Mouse (Mus musculus) limb, embryonic 12.5 days (tissue): Measurements from ENCODE around the gene Rab40c. TPM values are rescaled to one million over a fixed set of nuclear protein-coding genes. Genes with fewer than 3 reads are reported as not detected.

ENCODE experiments used
- ATAC-seq: fragments of 200-750 bp; cut with Nextera tagmentation; 2 replicates; pipeline ENCODE4 v1.8.0; 2017; ENCODE audit warnings: low read depth, moderate TSS enrichment; ENCODE audit not compliant: insufficient number of reproducible peaks, insufficient read depth, low FRiP score, low TSS enrichment
- H3K27ac ChIP-seq: fragments of 300-500 bp; sonication (generic); 2 replicates; pipeline ENCODE4 v1.5.1; 2016; ENCODE audit warnings: mild to moderate bottlenecking, moderate library complexity
- H3K27me3 ChIP-seq: fragments of 300-500 bp; sonication (generic); 2 replicates; pipeline ENCODE4 v1.6.1; 2016; ENCODE audit warnings: mild to moderate bottlenecking, moderate library complexity
- H3K36me3 ChIP-seq: fragments of 300-500 bp; sonication (generic); 2 replicates; pipeline ENCODE4 v1.6.1; 2016; ENCODE audit warnings: mild to moderate bottlenecking, moderate library complexity
- H3K4me1 ChIP-seq: fragments of 300-500 bp; sonication (generic); replicated peaks from 2 replicates; pipeline ENCODE4 v1.6.1; 2016
- H3K4me2 ChIP-seq: fragments of 300-500 bp; sonication (generic); 2 replicates; pipeline ENCODE4 v1.6.1; 2016; ENCODE audit warnings: mild to moderate bottlenecking, moderate library complexity
- H3K4me3 ChIP-seq: fragments of 300-500 bp; sonication (generic); replicated peaks from 2 replicates; pipeline ENCODE4 v1.5.1; 2016; ENCODE audit warnings: mild to moderate bottlenecking
- H3K9ac ChIP-seq: fragments of 300-500 bp; sonication (generic); replicated peaks from 2 replicates; pipeline ENCODE4 v1.6.1; 2016; ENCODE audit warnings: mild to moderate bottlenecking, moderate library complexity
- H3K9me3 ChIP-seq: fragments of 300-500 bp; sonication (generic); 2 replicates; pipeline ENCODE4 v1.6.1; 2016; ENCODE audit warnings: mild to moderate bottlenecking, moderate library complexity
- WGBS: fragments of 180-500 bp; shearing (Covaris S2); methylation state at CpG from one replicate; pipeline ENCODE4 v1.1.7; 2016; 5-methylcytosine and 5-hydroxymethylcytosine counted together
- polyA plus RNA-seq: library from polyadenylated mRNA; unstranded; fragments of >200 nt; fragmentation: Nextera tagmentation; extraction: Ambion mirVana; gene quantifications from 2 replicates; pipeline ENCODE4 v1.2.1, GENCODE M21; 2016

Gene Rab40c
- polyA plus RNA-seq, 1 experiment from 2014 or later = 35.7 TPM

DNA sequence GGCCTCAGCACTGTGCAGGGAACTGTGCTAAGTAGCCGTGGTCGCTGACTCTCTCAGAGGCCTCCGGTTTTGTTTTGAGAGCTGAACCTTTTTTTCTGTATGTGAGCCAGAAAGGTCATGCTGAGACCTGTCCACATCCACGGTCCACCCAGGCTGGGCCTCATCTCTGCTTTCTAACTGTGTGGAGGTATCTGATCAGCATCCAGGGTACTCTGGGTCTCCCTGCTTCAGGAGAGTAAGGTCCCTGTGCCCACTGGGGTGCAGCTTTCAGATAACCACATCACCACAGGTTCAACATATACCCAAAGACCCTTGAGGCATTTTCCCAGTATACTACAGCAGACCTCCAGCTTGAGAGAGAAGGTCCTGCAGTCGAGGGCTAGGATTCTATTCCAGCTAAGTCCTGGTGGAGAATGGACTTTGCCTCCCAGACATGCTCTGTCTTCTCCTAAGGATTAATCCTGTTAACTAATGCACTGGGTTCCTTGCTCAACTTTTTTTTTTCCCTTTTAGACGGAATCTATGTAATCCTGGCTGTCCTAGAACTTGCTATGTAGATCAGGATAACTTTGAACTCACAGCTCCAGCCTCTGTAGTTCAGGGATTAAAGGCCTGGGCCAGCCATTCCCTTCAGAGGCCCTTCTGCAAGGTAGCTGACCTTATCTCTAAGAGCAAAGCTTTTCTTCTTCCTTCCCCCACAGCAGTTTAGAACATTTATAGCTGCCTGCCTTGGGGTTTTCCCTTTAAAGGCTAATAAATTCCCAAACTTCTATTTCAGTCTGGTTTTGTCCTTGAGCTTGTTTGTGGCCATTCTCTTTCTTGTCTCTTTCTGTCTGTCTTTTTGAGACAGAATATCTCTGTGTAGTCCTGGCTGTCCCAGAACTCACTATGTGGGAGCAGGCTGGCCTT lies 57.6 kb downstream of the Rab40c start:
- Histone ChIP-seq H3K27ac (peak overlapping the region; percentile 86), H3K4me2 (peak overlapping the region; percentile 89), H3K4me1 (peaks cover 17% of the 10 kb centered on the region), H3K36me3 (no peaks in the 10 kb centered on the region), H3K9me3 (no peaks in the 10 kb centered on the region), H3K4me3 (peak overlapping the region; percentile 57), H3K9ac (peak overlapping the region; percentile 86), H3K27me3 (no peaks in the 10 kb centered on the region)
- WGBS = 14% methylated on average over 6 of the region's 6 CpGs
- 0 out of 2 replicates have a peak, but pooled peaks have one; percentile 13 for ATAC-seq

DNA sequence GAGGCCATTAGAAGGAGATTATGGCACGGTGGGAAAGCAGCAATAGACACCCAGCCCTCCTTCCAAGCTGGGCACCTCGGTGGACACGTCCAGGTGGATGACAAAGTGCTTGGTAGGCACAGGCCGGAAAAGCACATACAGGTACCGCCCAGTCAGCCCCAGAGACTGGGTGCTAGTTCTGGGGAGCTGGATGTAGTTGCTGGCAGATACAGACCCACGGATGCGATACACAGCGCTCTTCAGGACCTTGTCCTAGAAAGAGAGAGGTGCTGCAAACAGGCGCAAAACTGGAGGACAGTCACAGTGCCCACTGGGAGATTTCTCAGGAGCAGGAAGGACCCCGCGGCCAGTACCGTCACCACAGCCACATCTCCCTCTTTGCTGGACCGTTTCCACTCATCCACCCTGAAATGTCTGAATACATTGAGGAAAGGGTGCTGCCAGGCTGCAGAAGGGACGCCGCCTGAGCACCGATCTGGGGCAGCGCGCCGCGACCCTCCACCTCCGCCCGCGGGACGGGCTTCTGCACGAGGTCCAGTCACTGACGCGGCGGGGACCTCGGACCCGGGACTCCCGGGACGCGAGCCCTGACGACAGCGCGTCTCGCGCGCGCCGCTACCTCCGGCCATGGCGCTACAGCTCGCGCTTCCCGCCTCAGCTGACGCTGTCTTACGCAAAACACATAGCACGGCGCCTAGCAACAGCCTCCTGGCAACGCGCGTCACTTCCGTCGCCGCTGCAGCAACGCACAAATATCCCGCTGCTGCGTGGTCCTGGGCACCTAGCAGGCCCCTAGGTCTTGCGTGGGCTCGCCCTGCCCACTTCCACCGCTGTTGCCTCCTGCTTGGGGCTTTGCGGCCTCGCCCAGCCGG lies 58.5 kb downstream of the Rab40c start, which contains the start of gene Wdr90:
Gene Wdr90, minus strand, starts transcription at position 670 of the 872 bp plus-strand sequence.
- Histone ChIP-seq H3K4me2 (peak within 1 kb of the TSS; percentile 89), H3K27me3 (no peaks in the 10 kb centered on the region), H3K9me3 (no peaks in the 10 kb centered on the region), H3K36me3 (peaks cover 4% of the 10 kb centered on the region; the same call in 1 of the 2 replicates), H3K4me3 (peak within 1 kb of the TSS; percentile 57), H3K9ac (peak within 1 kb of the TSS; percentile 86), H3K4me1 (peaks cover 17% of the 10 kb centered on the region), H3K27ac (peak within 1 kb of the TSS; percentile 86)
- ATAC-seq = peak; percentile 89
- 4% methylated on average over 65 of the region's 65 CpGs for WGBS

- Histone ChIP-seq H3K4me3 (peak overlapping the region; percentile 57), H3K9ac (peak overlapping the region; percentile 86), H3K36me3 (peaks cover 12% of the 10 kb centered on the region), H3K9me3 (no peaks in the 10 kb centered on the region), H3K27me3 (no peaks in the 10 kb centered on the region), H3K4me2 (peak overlapping the region; percentile 89), H3K4me1 (peaks cover 17% of the 10 kb centered on the region), H3K27ac (no peak overlapping the region)
- 93% methylated on average over 6 of the region's 6 CpGs for WGBS
- 0 out of 2 replicates have a peak, but pooled peaks have one; percentile 16 for ATAC-seq
Measured at GRCm38 (mm10) chr17:25860229-25860628, 59.3 kb downstream of the Rab40c start.

DNA sequence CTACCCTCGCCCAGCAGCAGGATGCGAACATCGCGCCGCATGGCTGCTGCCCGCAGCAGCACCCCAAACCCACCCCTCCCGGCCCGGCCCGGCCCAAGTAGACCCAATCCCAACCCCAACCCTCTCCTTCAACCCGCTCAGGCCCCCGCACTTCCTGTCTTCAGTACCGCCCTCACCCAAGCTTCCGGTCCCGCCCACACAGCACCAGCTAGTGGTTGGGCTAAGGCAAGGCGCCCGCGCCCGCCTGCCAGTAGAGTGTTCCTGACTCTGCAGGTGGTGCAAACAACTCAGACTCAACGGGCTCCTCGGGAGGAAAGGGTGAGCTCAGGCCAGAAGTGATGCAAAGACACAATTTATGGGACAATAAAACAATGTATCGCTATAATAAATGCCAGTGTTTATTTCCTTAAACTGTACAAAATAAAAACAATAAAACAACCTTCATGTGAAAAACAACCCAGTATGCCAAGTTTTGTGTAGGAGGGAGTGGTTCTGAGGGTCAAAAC lies 75.1 kb downstream of the Rab40c start, which contains the start of gene Rhot2:
Gene Rhot2, minus strand, starts transcription at position 456 of the 506 bp plus-strand sequence.
- WGBS = under 1% methylated on average over 21 of the region's 21 CpGs
- H3K9me3 ChIP-seq = no peaks in the 10 kb centered on the region
- peak within 1 kb of the TSS; percentile 88 for H3K27ac ChIP-seq
- H3K4me1 ChIP-seq = peaks cover 16% of the 10 kb centered on the region
- peak within 1 kb of the TSS; percentile 90 for H3K4me2 ChIP-seq
- no peaks in the 10 kb centered on the region for H3K27me3 ChIP-seq
- peaks cover 77% of the 10 kb centered on the region for H3K36me3 ChIP-seq
- peak within 1 kb of the TSS; percentile 87 for H3K9ac ChIP-seq
- peak; percentile 92 for ATAC-seq
- H3K4me3 ChIP-seq = peak within 1 kb of the TSS; percentile 88

GRCm38 (mm10) chr17:25843636-25844395 lies 75.7 kb downstream of the Rab40c start:
- Histone ChIP-seq H3K36me3 (peaks cover 78% of the 10 kb centered on the region), H3K9ac (peak overlapping the region; percentile 87), H3K4me1 (peaks cover 16% of the 10 kb centered on the region), H3K27me3 (no peaks in the 10 kb centered on the region), H3K27ac (peak overlapping the region; percentile 88), H3K4me2 (peak overlapping the region; percentile 90), H3K9me3 (no peaks in the 10 kb centered on the region), H3K4me3 (peak overlapping the region; percentile 88)
- peak; percentile 16; the same call in 1 of the 2 replicates for ATAC-seq
- WGBS = 3% methylated on average over 38 of the region's 38 CpGs

DNA sequence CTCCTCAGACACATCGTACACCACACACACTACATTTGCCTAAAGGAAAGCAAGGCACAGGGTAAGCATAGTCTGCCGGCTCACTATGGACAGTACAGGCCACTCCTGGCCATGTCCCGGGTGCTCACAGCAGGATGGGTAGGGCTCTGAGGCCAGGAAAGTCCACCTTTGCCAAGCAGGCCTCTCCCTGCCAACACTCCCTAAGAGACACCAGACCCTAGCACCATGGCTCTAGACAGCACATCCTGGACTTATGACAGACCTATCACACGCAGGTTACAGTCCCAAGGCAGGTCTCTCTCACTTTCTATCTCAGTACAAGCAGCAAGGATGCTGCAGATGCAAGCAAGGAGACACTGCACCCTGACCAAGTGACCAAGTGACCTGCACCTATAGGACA lies 76.4 kb downstream of the Rab40c start:
- Histone ChIP-seq H3K4me3 (peak overlapping the region; percentile 88), H3K9me3 (no peaks in the 10 kb centered on the region), H3K9ac (peak overlapping the region; percentile 87), H3K4me2 (peak overlapping the region; percentile 90), H3K27me3 (no peaks in the 10 kb centered on the region), H3K4me1 (peaks cover 17% of the 10 kb centered on the region), H3K36me3 (peaks cover 76% of the 10 kb centered on the region), H3K27ac (no peak overlapping the region)
- 91% methylated on average over 4 of the region's 4 CpGs for WGBS
- no peak for ATAC-seq

DNA sequence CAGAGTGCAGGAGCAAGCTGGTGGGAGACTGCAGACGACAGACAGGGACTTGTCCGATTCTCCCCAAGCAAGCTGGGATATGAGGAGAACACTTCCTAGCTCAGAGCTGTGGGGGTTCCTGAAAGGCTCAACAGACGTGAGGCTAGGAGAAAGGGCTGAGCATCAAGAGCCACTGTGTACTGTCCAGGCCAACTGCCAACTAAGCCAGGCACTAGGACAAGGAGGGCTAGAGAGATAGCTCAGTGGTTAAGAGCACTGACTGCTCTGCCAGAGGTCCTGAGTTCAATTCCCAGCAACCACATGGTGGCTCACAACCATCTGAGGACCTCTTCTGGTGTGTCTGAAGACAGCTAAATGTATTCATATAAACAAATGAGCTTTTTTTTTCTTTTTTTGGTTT lies 77.0 kb downstream of the Rab40c start:
- H3K27ac ChIP-seq = no peak overlapping the region
- no peak overlapping the region for H3K9ac ChIP-seq
- H3K4me3 ChIP-seq = no peak overlapping the region
- H3K36me3 ChIP-seq = peaks cover 76% of the 10 kb centered on the region
- no peak for ATAC-seq
- no peak overlapping the region for H3K4me2 ChIP-seq
- H3K4me1 ChIP-seq = peaks cover 23% of the 10 kb centered on the region
- WGBS = 84% methylated on average over 3 of the region's 3 CpGs
- no peaks in the 10 kb centered on the region for H3K9me3 ChIP-seq
- H3K27me3 ChIP-seq = no peaks in the 10 kb centered on the region

- no peak for ATAC-seq
- no peaks in the 10 kb centered on the region for H3K9me3 ChIP-seq
- H3K4me3 ChIP-seq = no peak within 1 kb of the TSS
- H3K4me1 ChIP-seq = peaks cover 35% of the 10 kb centered on the region
- peaks cover 65% of the 10 kb centered on the region for H3K36me3 ChIP-seq
- no peaks in the 10 kb centered on the region for H3K27me3 ChIP-seq
- WGBS = 92% methylated on average over 22 of the region's 22 CpGs
- H3K9ac ChIP-seq = no peak within 1 kb of the TSS
- no peak within 1 kb of the TSS for H3K27ac ChIP-seq
- H3K4me2 ChIP-seq = no peak within 1 kb of the TSS
Measured at GRCm38 (mm10) chr17:25841117-25841880, 78.2 kb downstream of the Rab40c start, which contains the start of gene Gm20683. Gm20683 (minus strand) TSS chr17:25841763.

- H3K9ac ChIP-seq = no peak overlapping the region
- H3K36me3 ChIP-seq = peaks cover 62% of the 10 kb centered on the region
- peaks cover 37% of the 10 kb centered on the region for H3K4me1 ChIP-seq
- H3K27me3 ChIP-seq = no peaks in the 10 kb centered on the region
- no peak overlapping the region for H3K4me2 ChIP-seq
- no peaks in the 10 kb centered on the region for H3K9me3 ChIP-seq
- H3K27ac ChIP-seq = no peak overlapping the region
- no peak for ATAC-seq
- WGBS = 93% methylated on average over 6 of the region's 6 CpGs
- H3K4me3 ChIP-seq = no peak overlapping the region
Measured at GRCm38 (mm10) chr17:25840519-25840918, 79.0 kb downstream of the Rab40c start.
